Mouse (Mus musculus): ENCODE data around the gene Ntrk2.

Gene Ntrk2

GRCm38 (mm10) chr13:58924486-58924885 lies 118.1 kb downstream of the Ntrk2 start:
- no peak for DNase-seq (ENCODE audit: low spot score)

GRCm38 (mm10) chr13:58927186-58927585 lies 120.8 kb downstream of the Ntrk2 start:
- no peak for DNase-seq (ENCODE audit: low spot score)

DNA sequence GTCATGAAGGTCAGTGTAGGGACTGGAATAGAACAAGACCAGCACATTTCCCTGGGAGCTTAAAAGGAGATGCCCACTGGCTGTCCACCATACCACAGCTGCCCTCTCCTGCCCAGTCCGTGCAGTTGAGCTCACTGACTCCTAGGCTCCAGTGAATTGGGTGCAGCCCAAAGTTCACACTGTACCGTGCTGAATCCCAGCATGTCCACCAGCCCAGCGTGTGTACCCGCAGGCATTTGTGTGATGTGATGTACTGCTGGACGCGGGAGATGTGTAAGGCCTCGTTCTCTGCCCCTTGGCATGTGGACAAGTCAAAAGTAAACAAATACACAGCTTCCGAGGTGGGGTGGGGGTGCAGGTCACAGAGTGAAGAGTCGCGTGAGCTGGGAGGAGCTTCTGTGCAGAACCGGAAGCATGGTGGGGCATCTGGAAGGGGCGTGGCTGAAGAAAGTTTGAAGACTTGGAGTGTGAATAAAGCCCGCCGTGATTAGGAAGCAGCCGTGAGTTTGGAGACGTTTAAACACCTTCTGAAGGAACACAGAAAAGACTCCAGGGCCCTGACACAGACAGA lies 121.4 kb downstream of the Ntrk2 start:
- no peak for DNase-seq (ENCODE audit: low spot score)

DNA sequence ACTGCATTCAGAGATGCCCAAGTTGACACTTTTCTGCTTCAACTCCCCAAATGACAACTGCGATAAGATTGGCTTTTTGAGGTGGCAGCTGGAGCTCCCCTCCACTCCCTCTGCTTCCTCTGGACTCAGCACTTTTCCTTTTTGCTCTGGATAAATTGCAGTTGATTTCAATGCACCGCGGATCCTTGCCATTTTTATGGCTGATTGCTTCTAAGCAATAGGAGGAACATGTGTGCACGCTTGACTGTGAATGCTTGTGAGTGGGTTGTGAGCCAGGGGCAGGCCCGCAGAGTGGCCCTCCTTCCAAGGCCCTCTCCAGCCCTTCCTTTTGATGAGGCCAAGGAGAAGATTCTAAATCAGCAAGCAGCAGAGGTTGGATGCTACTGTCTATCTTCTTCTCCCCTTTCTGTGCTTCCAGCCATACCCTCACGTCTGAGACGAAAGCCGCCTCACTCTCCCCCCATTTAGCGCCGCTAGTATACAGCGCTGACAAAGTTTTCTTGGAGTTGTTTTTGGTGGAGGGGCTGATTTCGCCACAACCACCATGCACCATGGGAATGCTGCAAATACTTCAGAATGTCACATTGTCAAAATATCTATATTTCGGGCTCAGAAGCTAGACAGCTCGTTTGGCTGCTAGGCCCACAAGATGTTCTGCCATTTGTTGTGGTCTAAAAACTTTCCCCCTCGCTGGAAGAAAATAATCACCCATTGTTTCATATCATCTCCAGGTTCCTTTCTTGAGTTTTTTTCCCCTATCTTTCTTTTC lies 122.5 kb downstream of the Ntrk2 start:
- DNase-seq (ENCODE audit: low spot score): no peak

GRCm38 (mm10) chr13:58930161-58930560 lies 123.8 kb downstream of the Ntrk2 start:
- no peak for DNase-seq (ENCODE audit: low spot score)

DNA sequence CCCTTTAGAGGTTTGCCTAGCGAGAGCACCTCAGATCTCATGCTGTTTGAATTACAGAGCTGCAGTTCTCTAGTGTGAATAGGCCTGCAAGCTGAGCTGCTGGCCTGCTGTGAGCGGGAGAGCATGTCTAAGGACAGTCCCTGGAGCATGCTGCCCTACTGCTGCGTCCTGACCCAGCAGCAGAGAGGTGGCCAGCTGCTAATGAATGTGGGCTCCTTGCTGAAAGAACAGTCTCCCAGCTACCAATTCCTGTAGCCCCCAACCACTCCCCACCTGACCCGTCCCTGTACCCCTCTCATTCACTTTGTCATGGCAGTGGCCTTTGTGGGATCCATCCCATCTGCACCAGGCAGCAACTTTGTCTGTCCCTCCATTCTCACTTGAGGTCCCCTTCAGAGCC lies 126.8 kb downstream of the Ntrk2 start:
- DNase-seq (ENCODE audit: low spot score): no peak

DNA sequence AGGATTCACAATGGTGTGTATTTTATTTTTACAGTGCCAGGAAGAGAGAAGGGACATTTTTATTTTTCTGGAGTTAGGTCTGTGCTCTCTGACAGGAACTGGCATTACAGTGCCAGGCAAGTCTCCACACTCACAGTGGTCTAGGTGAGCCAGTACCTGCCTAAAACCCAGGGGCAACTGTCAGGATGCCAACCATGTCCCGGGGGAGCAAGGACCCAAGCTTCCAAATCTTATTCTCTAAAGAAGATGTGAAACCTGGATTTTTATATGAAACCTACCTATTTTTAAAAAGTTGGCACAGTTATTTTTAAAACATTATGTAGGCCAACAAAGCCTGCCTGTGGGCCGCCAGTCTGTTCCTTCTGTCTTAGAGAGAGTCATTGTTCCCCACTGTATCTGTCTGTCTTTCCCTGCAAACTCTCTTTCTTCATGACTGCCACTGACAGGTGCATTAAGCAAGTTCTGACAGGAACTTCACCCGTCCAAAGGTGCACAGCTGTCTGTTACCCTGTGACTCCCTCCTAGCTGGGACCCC lies 128.3 kb downstream of the Ntrk2 start:
- DNase-seq (ENCODE audit: low spot score): no peak

DNA sequence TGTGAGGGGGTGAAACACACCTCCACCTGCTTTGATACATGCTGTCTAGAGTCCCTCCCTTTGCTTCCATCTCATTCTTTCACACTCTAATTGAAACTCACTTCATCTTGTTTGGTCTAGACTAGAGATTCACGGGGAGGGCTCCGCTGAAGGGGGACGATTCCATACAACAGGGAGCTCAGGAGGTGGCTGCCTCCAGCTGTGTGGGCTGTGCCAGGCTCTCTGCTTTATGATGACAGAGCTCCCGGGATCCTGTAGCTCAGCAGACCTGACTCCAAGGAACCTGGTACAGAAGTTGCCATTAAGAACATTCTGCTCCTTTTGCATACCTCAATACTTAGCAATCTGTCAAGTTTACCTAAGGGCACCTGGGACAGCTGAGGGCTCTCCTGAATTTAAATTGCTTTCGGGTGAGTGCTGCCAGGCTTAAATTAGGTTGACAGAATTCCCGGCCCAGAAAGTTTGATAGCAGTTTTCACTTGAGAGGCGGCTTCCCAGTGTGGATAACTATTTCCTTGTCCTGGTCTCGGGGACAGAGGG lies 129.7 kb downstream of the Ntrk2 start:
- no peak for DNase-seq (ENCODE audit: low spot score)

DNA sequence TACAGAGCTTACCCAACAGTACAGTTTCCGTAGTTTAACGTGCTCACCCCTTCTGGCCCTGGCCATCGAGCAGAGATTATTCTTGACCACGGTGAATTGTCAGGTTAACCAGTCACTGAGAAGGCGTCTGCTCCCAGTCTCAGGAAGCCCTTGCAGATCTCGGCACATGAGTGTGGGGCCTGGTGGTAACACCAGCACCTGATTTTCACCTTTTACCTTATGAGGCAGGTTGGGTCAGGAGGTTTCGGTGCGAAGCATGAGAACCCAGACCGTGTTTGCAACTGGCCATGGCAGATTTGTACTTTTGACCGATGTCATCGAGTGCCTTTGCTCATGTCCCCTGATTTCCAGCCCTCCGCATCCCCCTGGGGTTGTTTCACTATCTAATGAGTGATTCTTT lies 131.5 kb downstream of the Ntrk2 start:
- DNase-seq (ENCODE audit: low spot score): no peak

GRCm38 (mm10) chr13:58938464-58938863 lies 132.1 kb downstream of the Ntrk2 start:
- DNase-seq (ENCODE audit: low spot score): peak; percentile 64

- DNase-seq (ENCODE audit: low spot score): no peak
These were observed 133.8 kb downstream of the Ntrk2 start for GRCm38 (mm10) chr13:58940208-58940607.

DNA sequence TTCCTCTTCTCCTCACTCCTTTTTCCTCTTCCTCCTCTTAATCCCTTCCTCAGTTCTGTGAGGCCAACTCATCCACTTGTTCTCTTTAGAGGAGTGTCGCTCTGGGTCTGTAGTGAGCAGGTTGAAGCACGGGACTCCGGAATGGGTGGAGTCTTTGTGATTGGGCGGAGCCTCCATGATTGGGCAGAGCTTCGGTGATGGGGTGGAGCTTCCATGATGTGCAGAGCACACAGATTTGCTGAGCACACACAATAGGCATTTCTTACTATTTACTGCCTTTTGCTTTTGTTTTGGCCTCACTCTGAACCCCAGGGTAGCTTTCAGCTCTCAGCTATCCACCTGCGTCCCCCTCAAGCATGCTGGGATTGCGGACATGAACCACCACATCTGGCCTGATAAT lies 134.4 kb downstream of the Ntrk2 start:
- DNase-seq (ENCODE audit: low spot score): no peak

GRCm38 (mm10) chr13:58945781-58946180 lies 139.4 kb downstream of the Ntrk2 start:
- no peak for DNase-seq (ENCODE audit: low spot score)

DNA sequence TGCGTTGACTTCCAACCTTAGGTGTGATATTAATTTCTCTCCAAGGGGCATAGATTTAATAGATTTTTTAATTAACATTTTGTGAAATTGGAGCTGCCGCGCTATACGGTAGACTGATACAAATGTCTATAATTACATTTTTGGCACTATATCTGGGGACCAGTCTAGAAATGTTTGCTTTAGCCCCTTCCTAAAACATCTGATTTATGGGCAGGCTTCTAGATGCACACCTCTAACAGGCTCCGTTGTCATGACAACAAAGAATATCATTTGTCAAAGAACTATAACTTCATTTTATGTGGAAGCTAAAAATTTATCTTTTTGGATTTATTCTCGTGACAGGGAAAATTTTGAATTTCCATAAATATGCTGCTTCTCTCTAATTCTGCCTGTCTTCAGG lies 140.2 kb downstream of the Ntrk2 start:
- DNase-seq (ENCODE audit: low spot score): no peak

- DNase-seq (ENCODE audit: low spot score): no peak
These were observed 140.7 kb downstream of the Ntrk2 start for GRCm38 (mm10) chr13:58947056-58947455.

DNA sequence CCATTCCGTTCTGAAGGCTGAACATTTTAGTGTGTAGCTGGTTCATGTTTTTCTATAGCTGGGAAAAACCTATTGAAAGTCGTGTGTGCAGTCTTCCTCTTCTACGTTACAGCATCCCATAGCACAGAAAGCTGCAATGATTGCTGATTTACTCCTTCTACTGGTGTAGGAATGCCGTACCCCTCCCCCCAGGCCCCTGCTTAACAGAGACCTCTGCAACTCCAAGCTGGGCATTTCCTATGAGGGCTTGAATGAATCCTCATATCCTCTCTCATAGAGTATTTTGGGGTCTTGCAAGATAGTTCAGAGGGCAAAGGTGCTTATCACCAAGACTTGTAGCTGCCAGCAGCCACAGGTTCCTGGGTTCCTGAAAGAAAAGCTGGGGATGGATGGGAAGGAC lies 148.0 kb downstream of the Ntrk2 start:
- no peak for DNase-seq (ENCODE audit: low spot score)

GRCm38 (mm10) chr13:58954764-58955163 lies 148.4 kb downstream of the Ntrk2 start:
- no peak for DNase-seq (ENCODE audit: low spot score)

DNA sequence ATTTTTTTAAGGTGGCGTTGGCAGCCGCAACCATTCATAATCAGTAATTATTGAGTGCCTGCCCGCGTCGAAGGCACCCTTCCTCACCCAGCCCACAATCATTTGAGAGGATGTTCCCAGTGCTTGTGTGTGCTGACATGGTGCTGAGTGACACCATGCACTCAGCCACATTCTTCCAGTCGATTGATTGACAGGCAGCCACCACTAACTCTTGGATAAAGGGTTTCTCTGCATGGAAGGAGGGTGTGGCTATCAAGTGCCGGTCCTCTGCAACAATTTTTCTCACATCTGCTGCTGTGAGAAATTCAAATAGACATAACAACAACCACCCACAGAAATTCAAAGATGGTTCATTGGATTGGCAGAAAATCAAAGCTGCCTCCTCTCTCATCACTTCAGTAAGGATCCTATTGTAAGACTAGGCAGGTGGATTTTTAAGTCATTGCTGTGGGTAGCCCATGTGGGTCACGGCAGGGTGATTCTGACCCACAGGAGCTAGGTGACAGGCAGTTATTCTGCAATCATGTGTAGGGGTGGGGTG lies 148.9 kb downstream of the Ntrk2 start:
- DNase-seq (ENCODE audit: low spot score): no peak

DNA sequence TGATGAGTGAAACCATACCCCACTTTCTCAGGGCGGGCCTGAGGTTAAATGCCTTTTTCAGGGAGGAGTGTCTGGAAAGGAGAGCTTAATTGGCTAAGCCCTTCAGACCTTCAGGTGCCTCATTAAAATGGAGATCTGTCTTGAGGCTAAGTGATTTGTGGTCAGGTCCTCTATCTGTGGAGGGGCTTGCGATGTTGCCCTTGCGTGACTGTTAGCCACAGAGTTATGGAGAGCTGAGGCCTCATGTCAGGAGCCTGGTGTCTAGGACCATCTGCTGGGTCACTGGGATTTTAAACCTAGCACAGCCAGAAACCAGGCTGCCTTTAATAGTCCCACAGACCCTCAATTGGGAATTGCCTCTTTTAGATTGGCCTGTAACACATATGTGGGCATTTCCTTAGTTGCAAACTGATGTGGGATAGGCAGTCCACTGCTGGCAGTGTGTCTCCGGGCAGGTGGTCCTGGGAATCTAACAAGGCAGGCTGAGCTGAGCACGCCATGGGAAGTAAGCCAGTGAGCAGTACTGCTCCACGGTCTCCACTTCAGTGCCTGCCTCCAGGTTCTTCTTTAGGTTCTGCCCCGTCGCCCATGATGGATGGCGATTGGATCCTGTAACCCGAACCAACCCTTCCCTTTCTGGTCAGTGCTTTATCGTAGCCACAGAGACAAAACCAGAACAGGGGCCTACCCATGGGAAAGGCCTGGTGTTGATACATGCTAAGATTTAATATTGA lies 152.0 kb downstream of the Ntrk2 start:
- no peak for DNase-seq (ENCODE audit: low spot score)

DNA sequence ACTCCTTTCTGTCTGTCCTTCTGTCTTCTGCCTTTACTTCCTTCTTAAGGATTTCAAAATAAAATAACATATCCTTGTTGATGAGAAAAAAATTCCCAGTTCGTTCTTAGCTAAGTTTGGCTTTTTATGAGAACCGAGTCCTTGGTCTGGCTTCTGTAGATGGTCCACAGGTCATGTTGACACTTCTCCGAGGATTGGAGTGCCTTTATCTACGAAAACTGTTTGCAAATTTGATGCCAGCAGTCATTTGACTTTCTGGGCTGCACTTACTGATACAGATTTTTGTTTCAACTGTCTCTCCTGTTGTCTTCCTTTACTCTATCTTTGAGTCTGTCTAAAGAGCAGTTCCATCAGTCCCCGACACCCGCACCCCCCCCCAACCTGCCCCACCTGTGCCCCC lies 154.0 kb downstream of the Ntrk2 start:
- DNase-seq (ENCODE audit: low spot score): peak; percentile 23

- no peak for DNase-seq (ENCODE audit: low spot score)
These were observed 158.5 kb downstream of the Ntrk2 start for GRCm38 (mm10) chr13:58964701-58965359.

DNA sequence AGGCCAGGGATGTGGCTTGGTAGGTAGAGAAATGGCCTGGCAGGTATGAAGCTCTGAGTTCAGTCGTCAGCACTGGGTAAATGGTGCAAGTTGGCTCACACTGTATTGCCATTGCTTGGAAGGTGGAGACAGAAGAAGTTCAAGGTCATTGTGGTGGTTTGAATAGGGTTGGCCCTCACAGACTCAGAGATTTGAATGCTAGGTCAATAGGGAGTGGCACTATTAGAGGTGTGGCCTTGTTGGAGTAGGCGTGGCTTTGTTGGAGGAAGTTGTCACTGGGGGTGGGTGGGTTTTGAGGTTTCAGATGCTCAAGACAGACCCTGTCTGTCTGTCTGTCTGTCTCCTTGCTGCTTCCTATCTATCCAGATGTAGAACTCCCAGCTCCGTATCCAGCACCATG lies 159.5 kb downstream of the Ntrk2 start:
- no peak for DNase-seq (ENCODE audit: low spot score)

Measured in ovary, adult 18-20 months (tissue).